Mouse (Mus musculus): ENCODE data around the gene Dhrs1. TPM values are rescaled to one million over a fixed set of nuclear protein-coding genes. Genes with fewer than 3 reads are reported as not detected.

The Dhrs1 gene
- polyA plus RNA-seq, 2 experiments from 2014 or later, result 46.4 to 48.9 TPM

DNA sequence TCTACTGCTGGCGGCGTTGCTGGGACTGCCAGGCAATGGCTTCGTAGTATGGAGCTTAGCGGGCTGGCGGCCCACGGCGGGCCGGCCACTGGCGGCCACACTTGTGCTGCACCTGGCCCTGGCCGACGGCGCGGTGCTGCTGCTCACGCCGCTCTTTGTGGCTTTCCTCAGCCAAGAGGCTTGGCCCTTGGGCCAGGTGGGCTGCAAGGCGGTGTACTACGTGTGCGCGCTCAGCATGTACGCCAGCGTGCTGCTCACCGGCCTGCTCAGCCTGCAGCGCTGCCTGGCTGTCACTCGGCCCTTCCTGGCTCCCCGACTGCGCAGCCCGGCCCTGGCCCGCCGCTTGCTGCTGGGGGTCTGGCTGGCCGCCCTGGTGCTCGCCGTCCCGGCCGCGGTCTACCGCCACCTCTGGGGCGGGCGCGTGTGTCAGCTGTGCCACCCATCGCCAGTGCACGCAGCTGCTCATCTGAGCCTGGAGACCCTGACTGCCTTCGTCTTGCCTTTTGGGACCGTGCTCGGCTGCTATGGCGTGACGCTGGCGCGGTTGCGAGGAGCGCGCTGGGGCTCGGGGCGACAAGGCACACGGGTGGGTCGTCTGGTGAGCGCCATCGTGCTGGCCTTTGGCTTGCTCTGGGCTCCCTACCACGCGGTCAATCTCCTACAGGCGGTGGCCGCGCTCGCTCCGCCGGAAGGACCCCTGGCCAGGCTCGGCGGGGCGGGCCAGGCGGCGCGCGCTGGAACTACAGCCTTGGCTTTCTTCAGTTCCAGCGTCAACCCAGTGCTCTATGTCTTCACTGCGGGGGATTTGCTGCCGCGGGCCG is 16.7 kb upstream of the Dhrs1 start:
- ATAC-seq, result no peak

GRCm38 (mm10) chr14:55761163-55761562 is 15.7 kb upstream of the Dhrs1 start, which contains the start of gene Ltb4r2:
Gene Ltb4r2 (plus strand): TSS chr14:55761428.
- no peak for ATAC-seq

DNA sequence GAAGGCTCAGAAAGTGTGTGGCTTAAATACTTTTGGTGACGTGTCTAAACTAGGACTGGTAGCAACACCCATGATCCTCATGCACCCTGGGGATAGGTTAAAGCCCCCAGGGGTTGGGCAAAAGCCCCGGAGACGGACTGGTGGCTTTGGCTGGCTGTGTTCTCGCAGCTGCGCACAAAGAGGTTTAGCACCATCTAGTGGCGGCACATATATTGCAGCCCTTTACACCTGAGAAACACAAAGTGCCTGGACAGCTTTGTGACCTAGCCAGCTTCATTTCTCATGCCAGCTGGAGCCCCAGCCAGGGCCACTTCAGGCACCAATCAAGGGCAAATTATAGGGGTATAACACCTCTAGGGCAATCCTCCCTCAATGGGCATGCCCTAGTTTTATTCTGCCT is 14.7 kb upstream of the Dhrs1 start:
- peak; percentile 53 for ATAC-seq

GRCm38 (mm10) chr14:55758363-55758784 is 12.9 kb upstream of the Dhrs1 start, which contains the start of gene Cideb:
Gene Cideb (minus strand): TSS chr14:55758458.
- ATAC-seq, result no peak

GRCm38 (mm10) chr14:55757566-55757965 is 12.1 kb upstream of the Dhrs1 start:
- ATAC-seq, result no peak

DNA sequence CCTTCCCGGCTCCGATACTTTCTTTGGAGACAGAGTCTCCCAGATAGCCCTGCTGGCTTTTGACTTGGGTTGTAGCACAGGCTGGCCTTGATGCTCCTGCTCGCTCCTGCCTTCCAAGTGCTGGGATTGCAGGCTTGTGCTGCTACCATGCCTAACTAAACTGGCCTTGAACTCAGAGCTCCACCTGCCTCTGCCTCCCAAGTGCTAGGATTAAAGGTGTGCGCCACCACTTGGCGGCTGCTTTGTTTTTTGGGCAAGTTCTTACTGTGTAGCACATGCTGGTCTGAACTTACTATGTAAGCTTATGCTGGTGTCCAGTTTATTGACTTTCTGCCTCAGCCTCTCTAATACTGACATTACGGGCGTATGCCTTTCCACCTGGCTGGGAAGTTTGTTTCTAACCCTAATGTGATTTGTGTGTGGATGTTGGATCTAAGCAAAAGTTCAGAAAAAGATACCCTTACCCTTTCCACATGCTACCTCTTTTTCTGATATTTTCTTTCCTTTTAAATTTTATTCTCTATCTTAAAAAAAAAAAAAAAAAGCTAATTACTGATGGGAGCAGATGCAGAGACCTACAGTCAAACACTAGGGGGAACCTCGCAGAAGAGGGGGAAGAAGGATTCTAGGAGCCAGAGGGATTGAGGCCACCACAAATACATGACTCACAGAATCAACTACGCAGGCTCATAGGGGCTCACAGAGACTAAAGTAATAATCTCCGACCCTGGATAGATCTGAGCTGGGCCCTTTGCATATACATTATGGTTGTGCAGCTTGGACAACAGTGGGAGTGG is 1.8 kb upstream of the Dhrs1 start:
- no peak for ATAC-seq

- ATAC-seq, result peak; percentile 33
These were observed 359 bp upstream of the Dhrs1 start for GRCm38 (mm10) chr14:55745861-55746237.

- ATAC-seq, result peak; percentile 65
These were observed 1.8 kb downstream of the Dhrs1 start for GRCm38 (mm10) chr14:55743711-55744110.

- no peak for ATAC-seq
These were observed 8.3 kb downstream of the Dhrs1 start for GRCm38 (mm10) chr14:55737086-55737687.

- no peak for ATAC-seq
These were observed 9.7 kb downstream of the Dhrs1 start for GRCm38 (mm10) chr14:55735758-55736157.

DNA sequence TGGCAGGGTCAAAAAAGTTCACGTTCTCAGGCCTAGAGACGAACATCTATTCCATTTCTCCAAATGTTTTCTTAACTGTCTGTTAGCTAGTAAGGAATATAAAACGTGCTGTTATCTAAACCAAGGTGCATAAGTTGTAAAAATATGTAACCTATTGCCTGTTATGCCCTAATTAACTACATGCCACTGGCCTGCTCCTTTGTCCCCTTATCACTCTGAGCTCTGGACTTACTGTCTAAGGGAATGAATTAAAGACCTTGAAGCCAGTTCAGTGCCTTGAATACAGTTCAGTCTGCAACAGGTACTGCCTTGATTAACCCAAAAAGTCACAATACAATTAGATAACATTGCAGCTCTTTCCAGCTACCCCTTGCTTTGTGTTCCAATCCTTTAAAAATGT is 10.2 kb downstream of the Dhrs1 start:
- ATAC-seq, result no peak

DNA sequence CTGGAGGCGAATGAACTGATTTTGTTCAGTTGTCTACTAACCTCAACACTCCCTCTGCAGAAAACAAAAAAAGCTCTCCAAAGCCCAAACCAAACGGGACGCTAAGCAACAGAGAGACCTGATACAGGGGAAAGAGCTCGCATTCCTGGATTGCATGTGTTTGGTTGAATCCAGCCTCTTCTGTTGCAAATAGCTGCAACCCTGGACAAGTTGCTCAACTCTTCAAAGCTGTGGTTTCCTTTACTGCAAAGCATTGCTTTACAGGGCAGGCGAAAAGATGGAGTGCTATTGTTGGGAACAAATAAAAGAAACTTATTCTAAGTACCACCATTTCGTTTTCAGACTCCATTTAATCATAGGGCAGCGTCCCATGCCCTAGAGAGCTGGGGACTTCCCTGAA is 10.6 kb downstream of the Dhrs1 start:
- ATAC-seq, result no peak

- ATAC-seq, result no peak
These were observed 11.6 kb downstream of the Dhrs1 start for GRCm38 (mm10) chr14:55733889-55734288.

- ATAC-seq, result no peak
These were observed 14.9 kb downstream of the Dhrs1 start for GRCm38 (mm10) chr14:55730531-55731032.

GRCm38 (mm10) chr14:55730116-55730515 is 15.4 kb downstream of the Dhrs1 start:
- ATAC-seq, result no peak

GRCm38 (mm10) chr14:55727889-55728685 is 17.4 kb downstream of the Dhrs1 start:
- ATAC-seq, result no peak

GRCm38 (mm10) chr14:55726261-55726660 is 19.2 kb downstream of the Dhrs1 start:
- no peak for ATAC-seq

- peak; percentile 85 for ATAC-seq
These were observed 21.0 kb downstream of the Dhrs1 start for GRCm38 (mm10) chr14:55724411-55724871.

GRCm38 (mm10) chr14:55723433-55723832 is 22.1 kb downstream of the Dhrs1 start:
- no peak for ATAC-seq

DNA sequence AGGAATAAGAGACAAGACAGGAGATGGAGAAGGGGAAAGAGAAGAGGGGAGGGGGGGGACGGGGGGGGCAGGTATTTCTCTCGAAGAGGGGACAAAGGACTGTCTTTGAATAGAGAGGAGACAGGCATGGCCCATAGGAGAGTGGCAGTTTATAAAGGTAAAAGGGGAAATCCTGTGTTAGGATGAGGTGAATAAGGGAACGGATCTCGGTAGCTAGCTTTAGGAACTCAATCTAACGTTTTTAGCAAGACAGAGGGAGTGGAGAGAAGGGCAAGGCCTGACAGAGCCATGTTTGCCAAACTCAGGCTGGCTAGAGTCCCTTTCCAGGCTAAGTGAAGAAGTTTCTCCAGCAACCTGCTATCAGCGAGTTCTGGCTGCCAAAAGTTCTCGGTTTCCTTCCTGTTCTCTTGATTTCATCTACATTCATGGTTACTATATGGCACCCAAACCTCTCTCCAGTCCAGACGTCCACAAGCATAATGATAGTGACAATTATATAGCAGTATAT is 23.0 kb downstream of the Dhrs1 start:
- no peak for ATAC-seq

DNA sequence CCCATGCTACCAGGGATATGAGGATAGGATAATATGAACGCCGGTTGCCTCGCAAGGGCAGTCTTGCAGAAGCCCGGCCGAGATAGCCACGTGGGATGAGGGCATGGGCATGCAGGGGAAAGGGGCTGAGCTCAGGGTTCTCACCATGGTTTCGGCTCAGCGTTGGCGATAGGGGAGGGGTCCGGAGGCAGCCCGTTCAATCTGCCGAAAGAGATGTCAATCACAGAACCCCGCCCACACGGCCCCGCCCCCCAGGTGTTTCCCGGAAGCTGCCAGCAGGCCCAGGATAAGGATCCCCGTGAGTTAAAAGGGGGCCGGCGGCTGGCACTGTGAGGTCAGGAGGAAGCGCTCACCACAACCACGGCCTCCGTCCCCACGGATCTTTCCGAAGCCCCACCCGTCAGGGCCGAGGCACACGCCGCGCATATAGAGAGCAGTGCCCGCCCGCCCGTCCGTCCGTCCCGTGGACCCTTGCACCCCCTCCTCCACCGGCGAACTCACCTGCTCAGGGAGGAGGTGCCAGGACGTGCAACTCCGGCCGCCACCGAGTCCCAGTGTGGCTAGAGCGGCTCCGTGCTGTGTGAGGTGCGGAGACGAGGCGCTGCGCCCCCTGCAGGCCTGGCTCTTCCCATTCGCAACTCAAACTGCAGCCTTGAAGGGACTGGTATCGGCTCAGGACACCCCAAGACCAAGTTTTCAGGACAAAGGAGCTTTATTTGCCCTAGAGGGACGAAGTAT is 23.6 kb downstream of the Dhrs1 start, which contains the start of gene Rabggta:
Gene Rabggta (minus strand): TSS at position 564 of the 738 bp plus-strand sequence.
- peak; percentile 53 for ATAC-seq

All from activated CD4-positive, CD25-positive, alpha-beta regulatory T cell, adult 4 months (primary cell).